Mouse (Mus musculus) layer of hippocampus, adult 6 months (tissue): ENCODE measurements around the gene Snx7. TPM values are rescaled to one million over a fixed set of nuclear protein-coding genes. Genes with fewer than 3 reads are reported as not detected.

Experiments used
- long read RNA-seq, 2 experiments: library from polyadenylated mRNA; unstranded; transcript quantifications; one replicate each; pipeline ENCODE4 v2.0.0; 2019 to 2020
- microRNA-seq: library from miRNA; unstranded; fragments of <30 nt; microRNA quantifications from one replicate; pipeline ENCODE4 v1.2.0, GENCODE M21; 2020
- polyA plus RNA-seq: library from polyadenylated mRNA; unstranded; fragments of <200 nt; fragmentation: Nextera tagmentation; gene quantifications from 2 replicates; pipeline ENCODE4 v1.2.3, GENCODE M21; 2021

Snx7 gene
- polyA plus RNA-seq, result 14.7 and 15.1 TPM in 2 replicates
- long read RNA-seq, experiment 1, transcript Snx7-201 (9 exons, 2,021 nt), result major isoform, 19 of 27 reads
- long read RNA-seq, experiment 1, partial matches to known transcripts, result 2 of 27 reads
- long read RNA-seq, experiment 1, other reads (novel, unspliced or antisense), result 3 of 27 reads
- long read RNA-seq, experiment 2, transcript Snx7-201 (9 exons, 2,021 nt), result major isoform, 69 of 76 reads
- long read RNA-seq, experiment 2, partial matches to known transcripts, result 2 of 76 reads
- long read RNA-seq, experiment 2, other reads (novel, unspliced or antisense), result 4 of 76 reads

DNA sequence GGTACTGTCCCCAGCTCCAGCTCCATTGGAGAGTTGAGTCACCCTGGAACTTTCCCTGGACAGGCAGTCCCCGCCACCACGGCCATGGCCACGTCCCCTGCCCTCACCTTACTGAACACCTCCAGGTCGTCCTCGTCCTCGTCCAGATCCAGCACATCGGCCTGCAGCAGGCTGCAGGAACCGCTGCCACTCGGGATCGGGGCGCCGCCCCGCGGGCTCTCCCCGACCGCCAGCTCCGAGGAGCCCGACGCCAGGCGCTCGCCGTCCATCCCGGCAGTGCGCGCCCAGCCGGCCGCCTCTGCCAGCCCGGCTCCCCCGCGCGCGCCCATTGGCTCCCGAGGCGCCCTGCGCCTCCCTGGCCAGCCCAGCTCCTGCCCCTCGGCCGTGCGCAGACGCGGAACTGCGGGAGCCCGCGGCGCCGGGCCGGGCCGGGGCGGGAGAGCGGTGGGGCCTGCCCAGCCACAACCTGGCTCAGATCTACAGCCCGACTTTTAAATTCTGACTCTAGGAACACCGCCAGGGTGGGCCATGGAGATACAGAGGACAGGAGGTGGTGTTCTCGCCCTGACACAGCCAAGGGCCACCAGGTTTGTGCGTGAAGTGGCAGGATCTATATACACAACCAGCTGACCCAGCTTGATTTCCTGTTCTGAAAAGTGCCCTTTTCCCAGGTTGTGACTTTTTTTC, at the start of gene Snx7:
Gene Snx7 (minus strand): TSS at position 300 of the 687 bp plus-strand sequence.

Small RNA genes within 50 kb of the gene (microRNA-seq; reads per million reads assigned to microRNA genes)
- not detected for gene Gm24811
